Mouse (Mus musculus): ENCODE data around the gene Dennd1a. TPM values are rescaled to one million over a fixed set of nuclear protein-coding genes. Genes with fewer than 3 reads are reported as not detected.

The Dennd1a gene
- polyA plus RNA-seq, 1 experiment, result 36.2 TPM

DNA sequence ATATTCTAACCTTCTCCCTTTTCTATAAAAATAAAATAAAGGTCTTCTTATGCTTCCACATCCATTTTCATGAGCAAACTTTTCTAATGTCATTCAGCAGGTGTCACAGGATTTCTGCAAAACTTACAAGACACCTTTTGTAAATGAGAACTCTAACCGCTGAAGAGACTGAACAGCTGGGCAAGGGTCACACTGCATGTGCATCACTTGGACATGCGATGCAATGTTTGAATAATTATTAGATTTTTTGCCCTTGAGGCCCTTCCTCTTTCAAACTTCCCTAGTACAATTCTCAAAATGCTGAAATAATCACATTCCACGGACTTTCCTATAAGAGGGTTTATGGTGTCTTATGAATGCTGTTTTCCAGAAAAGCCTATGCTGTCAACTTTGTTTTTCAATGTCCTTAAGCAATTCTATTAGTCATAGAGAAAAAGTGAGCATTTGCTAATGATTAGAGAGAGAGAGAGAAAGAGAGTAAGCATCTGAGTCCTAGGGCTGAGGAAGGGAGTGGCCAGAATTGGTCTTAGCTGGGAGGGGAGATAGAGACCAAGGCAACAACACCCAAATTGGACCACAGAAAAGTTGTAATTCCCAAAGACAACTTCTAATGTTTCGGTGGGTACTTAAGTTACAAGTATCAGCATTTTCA lies 1.3 kb downstream of the Dennd1a start:
- peak; percentile 73 for DNase-seq
- Histone ChIP-seq H3K27me3 (replicated peaks; ENCODE audit: control insufficient read depth, insufficient read depth, low read length) (no peaks in the 10 kb centered on the region), H3K4me3 (ENCODE audit: insufficient read depth, low read depth, low read length) (peak overlapping the region; percentile 94), H3K4me1 (ENCODE audit: control insufficient read depth, insufficient read depth, low read length) (peaks cover 8% of the 10 kb centered on the region), H3K27ac (ENCODE audit: insufficient read depth, low read depth, low read length) (peak overlapping the region; percentile 70), H3K36me3 (ENCODE audit: control insufficient read depth, insufficient read depth, low read length) (no peaks in the 10 kb centered on the region)
- TF ChIP-seq POLR2A (IDR thresholded peaks at IDR 0.05; ENCODE audit: low read depth, low read length) (no peak), CTCF (conservative IDR thresholded peaks at IDR 0.05; ENCODE audit: insufficient read depth, insufficient read length, low read depth, low read length) (no peak)
- 47% methylated on average over 4 of the region's 4 CpGs for WGBS

DNA sequence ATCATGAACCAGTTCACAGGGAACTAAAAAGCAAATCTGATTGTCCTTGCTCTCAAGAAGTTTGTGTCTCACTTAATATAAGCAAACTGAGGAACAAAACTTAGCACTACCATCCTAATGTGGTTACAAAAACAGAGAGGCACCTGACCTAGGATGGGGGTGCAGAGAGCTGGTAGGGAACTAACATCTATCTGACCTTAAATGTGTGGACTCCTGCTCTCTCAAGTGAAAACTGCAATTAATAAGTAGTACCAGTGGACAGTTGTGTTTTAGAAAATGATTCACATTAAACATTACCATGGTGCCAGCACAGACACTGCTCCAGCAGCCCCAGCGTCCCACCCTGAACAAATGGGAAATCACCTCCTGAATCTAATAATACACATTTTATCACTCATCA lies 3.2 kb downstream of the Dennd1a start:
- H3K27me3 ChIP-seq (replicated peaks; ENCODE audit: control insufficient read depth, insufficient read depth, low read length), result no peaks in the 10 kb centered on the region
- 45% methylated on average over 1 of the region's 1 CpGs for WGBS
- no peaks in the 10 kb centered on the region for H3K36me3 ChIP-seq (ENCODE audit: control insufficient read depth, insufficient read depth, low read length)
- H3K4me3 ChIP-seq (ENCODE audit: insufficient read depth, low read depth, low read length), result no peak overlapping the region
- H3K27ac ChIP-seq (ENCODE audit: insufficient read depth, low read depth, low read length), result no peak overlapping the region
- peaks cover 11% of the 10 kb centered on the region for H3K4me1 ChIP-seq (ENCODE audit: control insufficient read depth, insufficient read depth, low read length)
- TF ChIP-seq POLR2A (IDR thresholded peaks at IDR 0.05; ENCODE audit: low read depth, low read length) (no peak), CTCF (conservative IDR thresholded peaks at IDR 0.05; ENCODE audit: insufficient read depth, insufficient read length, low read depth, low read length) (no peak)
- peak; percentile 73 for DNase-seq

DNA sequence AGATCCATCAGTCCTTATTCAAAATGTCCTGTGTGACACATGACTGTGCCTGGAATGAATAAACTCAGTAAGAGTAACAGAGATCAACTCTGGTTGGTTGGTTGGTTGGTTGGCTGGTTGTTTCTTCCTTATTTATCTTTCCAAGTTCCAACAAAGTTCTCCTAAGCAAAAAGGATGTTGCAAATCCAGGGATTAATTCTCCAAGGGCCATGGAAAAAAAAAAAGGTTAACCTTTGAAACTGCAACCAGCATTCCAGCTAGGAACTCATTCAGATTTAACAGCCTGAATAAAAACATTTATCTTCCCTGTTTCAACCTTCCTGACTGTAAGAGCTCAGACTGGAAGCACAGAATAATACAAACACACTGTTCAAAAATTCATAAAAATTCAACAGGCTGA lies 6.8 kb downstream of the Dennd1a start:
- no peaks in the 10 kb centered on the region for H3K36me3 ChIP-seq (ENCODE audit: control insufficient read depth, insufficient read depth, low read length)
- peak; percentile 68 for DNase-seq
- TF ChIP-seq CTCF (conservative IDR thresholded peaks at IDR 0.05; ENCODE audit: insufficient read depth, insufficient read length, low read depth, low read length), result no peak
- no peak for TF ChIP-seq POLR2A (IDR thresholded peaks at IDR 0.05; ENCODE audit: low read depth, low read length)
- H3K27ac ChIP-seq (ENCODE audit: insufficient read depth, low read depth, low read length), result peak overlapping the region; percentile 76; the same call in 1 of the 2 replicates
- no peak overlapping the region for H3K4me3 ChIP-seq (ENCODE audit: insufficient read depth, low read depth, low read length)
- peaks cover 11% of the 10 kb centered on the region for H3K4me1 ChIP-seq (ENCODE audit: control insufficient read depth, insufficient read depth, low read length)
- H3K27me3 ChIP-seq (replicated peaks; ENCODE audit: control insufficient read depth, insufficient read depth, low read length), result no peaks in the 10 kb centered on the region

DNA sequence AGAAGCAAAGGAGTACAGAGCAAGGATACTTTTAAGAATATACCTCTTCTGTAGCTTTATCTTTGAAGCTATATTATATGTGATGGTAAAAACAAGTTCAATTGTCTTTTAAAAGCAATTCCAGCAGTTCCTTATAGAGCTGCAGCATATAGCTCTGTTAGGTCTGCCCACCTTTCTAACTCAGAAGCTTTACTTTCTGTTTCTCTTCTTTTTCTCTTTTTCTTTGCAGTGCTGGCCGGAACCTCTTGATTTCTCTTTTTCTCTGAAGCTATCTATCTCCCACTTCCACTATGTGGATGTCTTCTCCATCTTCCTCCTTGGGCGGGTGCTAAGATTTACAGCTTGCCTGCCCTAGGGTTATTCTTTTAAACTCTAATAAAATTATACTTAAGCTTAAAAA lies 12.2 kb downstream of the Dennd1a start:
- H3K27ac ChIP-seq (ENCODE audit: insufficient read depth, low read depth, low read length), result no peak overlapping the region
- 79% methylated on average over 2 of the region's 2 CpGs for WGBS
- no peaks in the 10 kb centered on the region; the same call in 1 of the 2 replicates for H3K4me1 ChIP-seq (ENCODE audit: control insufficient read depth, insufficient read depth, low read length)
- H3K27me3 ChIP-seq (replicated peaks; ENCODE audit: control insufficient read depth, insufficient read depth, low read length), result no peaks in the 10 kb centered on the region
- no peaks in the 10 kb centered on the region for H3K36me3 ChIP-seq (ENCODE audit: control insufficient read depth, insufficient read depth, low read length)
- no peak for DNase-seq
- TF ChIP-seq CTCF (conservative IDR thresholded peaks at IDR 0.05; ENCODE audit: insufficient read depth, insufficient read length, low read depth, low read length) (no peak), POLR2A (IDR thresholded peaks at IDR 0.05; ENCODE audit: low read depth, low read length) (no peak)
- H3K4me3 ChIP-seq (ENCODE audit: insufficient read depth, low read depth, low read length), result no peak overlapping the region

DNA sequence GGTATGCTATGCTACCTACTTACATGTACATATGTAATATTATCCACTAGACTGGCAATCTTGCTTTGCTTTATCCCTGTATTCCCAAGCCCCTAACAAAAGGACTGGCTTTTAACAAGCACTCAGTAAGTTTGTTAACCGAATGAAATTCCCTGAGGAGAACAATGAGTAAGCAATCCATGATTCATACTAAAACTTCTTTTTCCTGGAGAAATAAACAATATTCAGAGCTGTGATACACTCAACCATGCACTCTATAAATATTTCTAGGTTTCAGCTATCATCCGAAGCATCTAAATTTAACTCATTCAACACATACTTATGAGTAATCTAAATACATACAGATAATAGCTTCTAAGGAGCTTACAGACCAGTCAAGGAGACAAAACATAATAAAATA lies 23.5 kb downstream of the Dennd1a start:
- peaks cover 3% of the 10 kb centered on the region; the same call in 1 of the 2 replicates for H3K4me1 ChIP-seq (ENCODE audit: control insufficient read depth, insufficient read depth, low read length)
- no peaks in the 10 kb centered on the region for H3K27me3 ChIP-seq (replicated peaks; ENCODE audit: control insufficient read depth, insufficient read depth, low read length)
- H3K36me3 ChIP-seq (ENCODE audit: control insufficient read depth, insufficient read depth, low read length), result no peaks in the 10 kb centered on the region

DNA sequence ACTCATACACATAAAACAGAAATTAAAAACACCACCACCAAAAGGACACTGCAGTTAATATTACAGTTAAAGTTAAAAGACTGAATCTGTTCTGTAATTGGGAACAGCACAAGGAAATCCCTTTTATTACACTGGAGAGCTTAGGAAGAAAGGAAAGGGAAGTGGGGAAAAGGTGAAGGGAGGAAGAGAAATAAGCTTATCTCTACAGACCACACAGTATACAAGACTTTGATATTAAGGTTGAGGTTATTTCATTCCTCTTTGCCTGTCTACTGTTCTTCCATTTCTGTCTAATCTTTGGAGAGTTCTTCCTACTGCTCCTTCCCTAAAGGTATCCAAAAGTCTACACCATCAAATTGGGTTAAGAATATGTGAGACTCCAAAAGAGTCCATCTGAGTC lies 28.1 kb downstream of the Dennd1a start:
- Histone ChIP-seq H3K27ac (ENCODE audit: insufficient read depth, low read depth, low read length) (no peak overlapping the region), H3K36me3 (ENCODE audit: control insufficient read depth, insufficient read depth, low read length) (no peaks in the 10 kb centered on the region), H3K4me1 (ENCODE audit: control insufficient read depth, insufficient read depth, low read length) (no peaks in the 10 kb centered on the region; the same call in 1 of the 2 replicates), H3K4me3 (ENCODE audit: insufficient read depth, low read depth, low read length) (no peak overlapping the region), H3K27me3 (replicated peaks; ENCODE audit: control insufficient read depth, insufficient read depth, low read length) (no peaks in the 10 kb centered on the region)
- no peak for TF ChIP-seq POLR2A (IDR thresholded peaks at IDR 0.05; ENCODE audit: low read depth, low read length)
- no peak for TF ChIP-seq CTCF (conservative IDR thresholded peaks at IDR 0.05; ENCODE audit: insufficient read depth, insufficient read length, low read depth, low read length)
- DNase-seq, result no peak

More for the DNA sequence above, 23.5 kb downstream of the Dennd1a start:
- H3K4me3 ChIP-seq (ENCODE audit: insufficient read depth, low read depth, low read length), result no peak overlapping the region
- H3K27ac ChIP-seq (ENCODE audit: insufficient read depth, low read depth, low read length), result no peak overlapping the region
- WGBS, result 60% methylated on average over 2 of the region's 2 CpGs
- no peak for DNase-seq
- TF ChIP-seq POLR2A (IDR thresholded peaks at IDR 0.05; ENCODE audit: low read depth, low read length) (no peak), CTCF (conservative IDR thresholded peaks at IDR 0.05; ENCODE audit: insufficient read depth, insufficient read length, low read depth, low read length) (no peak)

DNA sequence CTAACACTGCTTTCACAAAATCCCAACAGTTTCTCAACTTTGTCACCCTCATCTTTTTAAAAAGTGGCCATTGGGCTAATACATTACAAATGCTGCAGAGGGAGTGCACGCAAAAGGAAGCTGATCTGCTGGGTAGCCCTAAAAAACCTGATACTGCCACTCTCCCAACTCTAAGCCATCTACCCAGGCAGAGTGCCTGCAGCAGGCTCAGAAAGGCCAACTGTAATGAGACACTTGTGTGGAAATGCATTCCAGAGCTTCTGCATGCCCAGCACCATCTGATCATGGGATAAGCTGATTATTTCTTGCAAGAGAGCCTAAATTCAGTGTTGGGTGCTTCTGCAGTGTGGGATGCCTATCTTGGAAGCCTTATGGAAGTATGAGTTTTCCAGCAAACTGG lies 49.6 kb downstream of the Dennd1a start:
- WGBS, result 67% methylated on average over 1 of the region's 1 CpGs
- no peak overlapping the region for H3K4me3 ChIP-seq (ENCODE audit: insufficient read depth, low read depth, low read length)
- TF ChIP-seq POLR2A (IDR thresholded peaks at IDR 0.05; ENCODE audit: low read depth, low read length) (no peak), CTCF (conservative IDR thresholded peaks at IDR 0.05; ENCODE audit: insufficient read depth, insufficient read length, low read depth, low read length) (no peak)
- no peak overlapping the region for H3K27ac ChIP-seq (ENCODE audit: insufficient read depth, low read depth, low read length)
- H3K36me3 ChIP-seq (ENCODE audit: control insufficient read depth, insufficient read depth, low read length), result no peaks in the 10 kb centered on the region
- H3K4me1 ChIP-seq (ENCODE audit: control insufficient read depth, insufficient read depth, low read length), result no peaks in the 10 kb centered on the region
- DNase-seq, result no peak
- no peaks in the 10 kb centered on the region for H3K27me3 ChIP-seq (replicated peaks; ENCODE audit: control insufficient read depth, insufficient read depth, low read length)
